Mouse (Mus musculus): ENCODE measurements at regions not wholly inside any gene's neighbourhood (a gene's known extent, or its start where the extent isn't known, plus 50 kb on each side); places are given as distances from the start of the nearest gene placed in this dataset.
A peak's percentile ranks its signal among the peaks of the same experiment; 100 is the strongest.

- peak in 1 of 2 experiments; percentile 18 for DNase-seq (ENCODE audit: low spot score in 2 of 2)
These were observed 173.8 kb upstream of the Smc2 start for GRCm38 (mm10) chr4:52265196-52265595.

- DNase-seq (ENCODE audit: low spot score in 2 of 2), result no peak
These were observed 156.6 kb upstream of the Smc2 start for GRCm38 (mm10) chr4:52282458-52282857.

- peak in 1 of 2 experiments; percentile 35 for DNase-seq (ENCODE audit: low spot score in 2 of 2)
These were observed 154.1 kb upstream of the Smc2 start for GRCm38 (mm10) chr4:52284909-52285308.

- DNase-seq (ENCODE audit: low spot score in 2 of 2), result no peak
These were observed 145.4 kb upstream of the Smc2 start for GRCm38 (mm10) chr4:52293676-52294075.

GRCm38 (mm10) chr4:52299226-52299625 lies 139.8 kb upstream of the Smc2 start:
- DNase-seq (ENCODE audit: low spot score in 2 of 2), result no peak

GRCm38 (mm10) chr4:52301653-52302052 lies 137.4 kb upstream of the Smc2 start:
- peak in 1 of 2 experiments; percentile 31 for DNase-seq (ENCODE audit: low spot score in 2 of 2)

GRCm38 (mm10) chr4:52324300-52324699 lies 114.7 kb upstream of the Smc2 start:
- DNase-seq (ENCODE audit: low spot score in 2 of 2), result no peak

GRCm38 (mm10) chr4:52331361-52331951 lies 107.6 kb upstream of the Smc2 start:
- DNase-seq (ENCODE audit: low spot score in 2 of 2), result peak in 1 of 2 experiments; percentile 47

- peak in 1 of 2 experiments; percentile 53 for DNase-seq (ENCODE audit: low spot score in 2 of 2)
These were observed 102.6 kb upstream of the Smc2 start for GRCm38 (mm10) chr4:52336365-52337017.

GRCm38 (mm10) chr4:52341245-52341644 lies 97.8 kb upstream of the Smc2 start:
- peak in 1 of 2 experiments; percentile 79 for DNase-seq (ENCODE audit: low spot score in 2 of 2)

- DNase-seq (ENCODE audit: low spot score in 2 of 2), result no peak
These were observed 77.3 kb upstream of the Smc2 start for GRCm38 (mm10) chr4:52361751-52362150.

GRCm38 (mm10) chr4:52365866-52366265 lies 73.2 kb upstream of the Smc2 start:
- peak in 1 of 2 experiments; percentile 65 for DNase-seq (ENCODE audit: low spot score in 2 of 2)

- DNase-seq (ENCODE audit: low spot score in 2 of 2), result no peak
These were observed 70.5 kb upstream of the Smc2 start for GRCm38 (mm10) chr4:52368527-52368926.

Data from layer of hippocampus, postnatal 14 days (tissue).